Mouse (Mus musculus): Measurements from ENCODE around the gene 2300002M23Rik.

Gene 2300002M23Rik

GRCm38 (mm10) chr17:35567150-35567549, at the start of gene 2300002M23Rik:
Gene 2300002M23Rik, plus strand, starts transcription at chr17:35567450.
- DNase-seq: no peak

- peak; percentile 39 for DNase-seq
Measured at GRCm38 (mm10) chr17:35517526-35517925, 49.7 kb upstream of the 2300002M23Rik start.

- no peak for DNase-seq
Measured at GRCm38 (mm10) chr17:35524354-35524753, 42.9 kb upstream of the 2300002M23Rik start.

- DNase-seq: no peak
Measured at GRCm38 (mm10) chr17:35526644-35527043, 40.6 kb upstream of the 2300002M23Rik start.

- DNase-seq: no peak
Measured at GRCm38 (mm10) chr17:35532360-35532759, 34.9 kb upstream of the 2300002M23Rik start.

GRCm38 (mm10) chr17:35532901-35533300, 34.3 kb upstream of the 2300002M23Rik start, which contains the start of gene Psors1c2:
Gene Psors1c2, plus strand, starts transcription at chr17:35533201.
- no peak for DNase-seq

GRCm38 (mm10) chr17:35534343-35534742, 32.9 kb upstream of the 2300002M23Rik start:
- DNase-seq: peak; percentile 86

GRCm38 (mm10) chr17:35537421-35537820, 29.8 kb upstream of the 2300002M23Rik start:
- no peak for DNase-seq

- DNase-seq: no peak
Measured at GRCm38 (mm10) chr17:35538476-35538875, 28.8 kb upstream of the 2300002M23Rik start.

GRCm38 (mm10) chr17:35539540-35539939, 27.7 kb upstream of the 2300002M23Rik start:
- DNase-seq: no peak

- no peak for DNase-seq
Measured at GRCm38 (mm10) chr17:35542761-35543411, 24.4 kb upstream of the 2300002M23Rik start.

- peak; percentile 16 for DNase-seq
Measured at GRCm38 (mm10) chr17:35543412-35543861, 23.8 kb upstream of the 2300002M23Rik start.

GRCm38 (mm10) chr17:35544001-35544400, 23.2 kb upstream of the 2300002M23Rik start:
- DNase-seq: no peak

GRCm38 (mm10) chr17:35544680-35545079, 22.6 kb upstream of the 2300002M23Rik start:
- DNase-seq: peak; percentile 68

- DNase-seq: no peak
Measured at GRCm38 (mm10) chr17:35547465-35547864, 19.8 kb upstream of the 2300002M23Rik start.

- no peak for DNase-seq
Measured at GRCm38 (mm10) chr17:35548636-35549035, 18.6 kb upstream of the 2300002M23Rik start.

- no peak for DNase-seq
Measured at GRCm38 (mm10) chr17:35549437-35550142, 17.7 kb upstream of the 2300002M23Rik start.

- no peak for DNase-seq
Measured at GRCm38 (mm10) chr17:35550143-35550494, 17.1 kb upstream of the 2300002M23Rik start.

GRCm38 (mm10) chr17:35550871-35551270, 16.4 kb upstream of the 2300002M23Rik start:
- DNase-seq: no peak

GRCm38 (mm10) chr17:35551881-35552414, 15.3 kb upstream of the 2300002M23Rik start, which contains the start of gene Cdsn:
Gene Cdsn, plus strand, starts transcription at chr17:35552128.
- DNase-seq: no peak

GRCm38 (mm10) chr17:35554321-35554720, 12.9 kb upstream of the 2300002M23Rik start:
- no peak for DNase-seq

- DNase-seq: no peak
Measured at GRCm38 (mm10) chr17:35554761-35555397, 12.4 kb upstream of the 2300002M23Rik start.

GRCm38 (mm10) chr17:35556186-35556765, 11.0 kb upstream of the 2300002M23Rik start:
- no peak for DNase-seq

Data from embryo, embryonic 11 days (tissue).